In genomic region chr9:83805977-83806815, GRCm38 (mm10) we compare ENCODE assay signal across 8 mouse cellular contexts. TPM values are rescaled to one million over a fixed set of nuclear protein-coding genes. Genes with fewer than 3 reads are reported as not detected.
DNase-seq lines count a peak whose midpoint lies in the region; ATAC-seq lines count a peak whose summit lies in the region.

Elovl4 (minus strand) TSS chr9:83806277.

- peak; percentile 90 for ATAC-seq in intestine, embryonic 15.5 days
- ATAC-seq in megakaryocyte progenitor cell, adult 5-6 weeks (replicated peaks; ENCODE audit: poor library complexity), result peak; percentile 56
- ATAC-seq in erythroid progenitor cell, adult 5-6 weeks (replicated peaks; ENCODE audit: low FRiP score, poor library complexity, severe bottlenecking), result no peak

- H3K27ac ChIP-seq in intestine, embryonic 15.5 days, result peak within 1 kb of the TSS; percentile 24; the same call in 1 of the 2 replicates

- no peaks in the 10 kb centered on the region for H3K9me3 ChIP-seq in intestine, embryonic 15.5 days

- H3K36me3 ChIP-seq in intestine, embryonic 15.5 days, result no peaks in the 10 kb centered on the region

- peak within 1 kb of the TSS; percentile 56 for H3K4me3 ChIP-seq in intestine, embryonic 15.5 days (replicated peaks)

- H3K9ac ChIP-seq in intestine, embryonic 15.5 days, result peak within 1 kb of the TSS; percentile 56

- DNase-seq in adrenal gland, postnatal 10 days, result peak; percentile 72
- DNase-seq in embryo, embryonic 11.5 days (ENCODE audit: low read depth, low spot score), result peak; percentile 49
- DNase-seq in gonadal fat pad, adult 2 months (ENCODE audit: low read depth), result no peak
- DNase-seq in left cerebral cortex, postnatal 14 days (ENCODE audit: low spot score in 2 of 2), result peak; percentile 86 to 91
- DNase-seq in right cerebral cortex, adult 2 months (ENCODE audit: low spot score in 2 of 2), result peak; percentile 86 to 88

- peak within 1 kb of the TSS; percentile 95 for H3K4me2 ChIP-seq in intestine, embryonic 15.5 days (replicated peaks)

- peaks cover 4% of the 10 kb centered on the region; the same call in 1 of the 2 replicates for H3K27me3 ChIP-seq in intestine, embryonic 15.5 days (replicated peaks)

- peaks cover 6% of the 10 kb centered on the region; the same call in 1 of the 2 replicates for H3K4me1 ChIP-seq in intestine, embryonic 15.5 days (replicated peaks)

- intact Hi-C loops in left cerebral cortex, postnatal 14 days (cut with DNase I), result loop anchor here (2.0 kb wide), 1 partner anchor 99 kb away; no protein-coding TSS in a partner anchor

- WGBS in intestine, embryonic 15.5 days, result 2% methylated on average over 71 of the region's 71 CpGs

RNA-seq across cellular contexts. Expression of gene Elovl4, which starts in this region (rescaled TPM):
- 1 to 10 TPM; 1.8 to 2.2 TPM for total RNA-seq in adrenal gland, postnatal 10 days (2021)
- 18.9 and 26.7 TPM in 2 replicates for polyA plus RNA-seq in gonadal fat pad, adult 2 months (2012; rRNA removed)
- polyA plus RNA-seq in intestine, embryonic 15.5 days (2015; fragmentation: Nextera tagmentation; extraction: Ambion mirVana), result 6.0 and 8.9 TPM in 2 replicates
- total RNA-seq in left cerebral cortex, postnatal 14 days (2021), result 10 to 100 TPM; 85.7 to 90.2 TPM
- not detected in 2 replicates for total RNA-seq in megakaryocyte progenitor cell, adult 5-6 weeks (2015)
- total RNA-seq in megakaryocyte progenitor cell, adult 5-6 weeks (2017), result not detected in 2 replicates
- total RNA-seq in erythroid progenitor cell, adult 5-6 weeks (2015; ENCODE audit: low replicate concordance), result not detected in 2 replicates
- total RNA-seq in erythroid progenitor cell, adult 5-6 weeks (2017; ENCODE audit: low replicate concordance), result not detected in 2 replicates

Comparison
In these comparisons a context has a peak if more than half of its experiments do, and no peak if none do; other contexts are left out.
1. RNA of gene Elovl4 (total RNA-seq): 85.7 to 90.2 TPM in left cerebral cortex, postnatal 14 days; 1.8 to 2.2 TPM in adrenal gland, postnatal 10 days, not detected in megakaryocyte progenitor cell, adult 5-6 weeks and not detected in erythroid progenitor cell, adult 5-6 weeks; every median in the first group is over 10 times any median in the second.
2. Peak in ATAC-seq in megakaryocyte progenitor cell, adult 5-6 weeks; RNA of the gene not detected or under 1 TPM.